Mouse (Mus musculus): ENCODE measurements around the gene Olfr1387. TPM values are rescaled to one million over a fixed set of nuclear protein-coding genes. Genes with fewer than 3 reads are reported as not detected.
"Not testable (repeated sequence)": the region's sequence is repeated elsewhere in the genome, so short reads cannot be mapped to it uniquely, and the experiment has no call there.

Olfr1387 gene
- under 1 TPM; 0.06 to 0.10 TPM for total RNA-seq (2021)

- intact Hi-C loops (cut with DNase I): no loop called here
- DNase-seq (ENCODE audit: low spot score): no peak
These were observed at the start of gene Olfr1387 for GRCm38 (mm10) chr11:49455043-49455442. Gene Olfr1387, plus strand, starts transcription at chr11:49455343.

- no peak for DNase-seq (ENCODE audit: low spot score)
- intact Hi-C loops (cut with DNase I): no loop called here
These were observed 48.4 kb upstream of the Olfr1387 start for GRCm38 (mm10) chr11:49406784-49407183.

DNA sequence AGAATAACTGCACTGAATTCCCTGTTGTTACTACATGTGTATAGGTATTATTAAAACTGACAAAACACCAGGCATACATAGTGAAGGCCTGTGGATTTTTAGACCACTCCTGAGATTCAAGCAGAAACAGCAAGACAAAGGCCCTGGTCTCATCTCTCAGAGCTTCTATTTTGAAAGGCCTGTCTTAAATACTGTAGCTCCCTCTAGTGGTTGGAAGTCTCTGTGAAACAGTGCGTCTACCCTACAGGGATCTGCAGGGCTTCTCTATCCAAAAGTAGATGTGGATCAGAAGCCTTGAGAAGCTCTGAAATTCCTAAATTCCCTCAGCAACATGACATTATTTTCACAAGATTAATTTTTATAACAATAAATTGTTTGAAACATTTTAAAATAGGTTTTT, 44.6 kb upstream of the Olfr1387 start:
- DNase-seq (ENCODE audit: low spot score): no peak
- intact Hi-C loops (cut with DNase I): loop anchor here (5.0 kb wide), 1 partner anchor 223 kb away; the partner anchor contains the start of gene Btnl9

- intact Hi-C loops (cut with DNase I): no loop called here
- no peak for DNase-seq (ENCODE audit: low spot score)
These were observed 32.4 kb upstream of the Olfr1387 start, which contains the start of gene Olfr1389 for GRCm38 (mm10) chr11:49422767-49423166. Gene Olfr1389, plus strand, starts transcription at chr11:49423067.

GRCm38 (mm10) chr11:49425257-49425927, 29.8 kb upstream of the Olfr1387 start:
- intact Hi-C loops (cut with DNase I): no loop called here
- DNase-seq (ENCODE audit: low spot score): no peak

DNA sequence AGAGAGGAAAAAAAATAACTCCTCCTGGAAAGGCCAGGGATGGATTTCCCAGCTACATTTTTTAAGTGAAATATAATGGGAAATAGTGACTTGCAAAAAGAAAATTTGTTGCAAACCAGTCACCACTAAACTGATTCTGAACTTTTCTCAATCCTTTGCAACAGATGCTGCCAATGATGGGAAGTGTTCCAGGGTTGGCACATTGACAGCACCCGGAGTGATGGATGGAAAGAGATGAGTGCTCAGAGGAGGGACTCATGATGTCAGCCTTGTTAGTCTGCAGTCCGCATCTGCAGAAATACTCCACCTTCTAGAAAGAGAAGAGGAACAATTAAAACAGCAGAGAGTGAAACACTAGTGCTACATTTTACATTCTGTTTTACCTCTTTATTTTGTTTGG, 25.5 kb upstream of the Olfr1387 start:
- intact Hi-C loops (cut with DNase I): no loop called here
- DNase-seq (ENCODE audit: low spot score): no peak

DNA sequence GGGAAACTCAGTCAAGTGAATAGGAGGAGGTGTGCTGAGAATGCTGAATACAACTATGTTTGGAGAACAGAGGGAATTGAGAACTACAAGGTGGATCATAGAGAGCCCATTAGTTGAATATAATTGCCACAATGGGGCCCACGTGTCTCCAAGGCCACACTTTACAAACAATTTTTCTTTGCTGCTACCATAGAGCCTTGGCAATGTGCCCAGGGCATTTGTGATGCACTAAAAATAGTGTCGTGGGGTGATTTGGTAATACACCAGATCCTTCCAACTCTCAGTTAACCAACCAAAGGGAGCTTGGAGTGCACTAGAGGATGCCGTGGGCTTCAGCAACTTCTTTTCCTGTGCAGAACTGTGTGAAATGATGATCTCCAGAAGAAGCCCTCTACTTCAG, 18.7 kb upstream of the Olfr1387 start, which contains the start of gene Olfr1388:
TSS of gene Olfr1388 (plus strand) at position 214 of the 400 bp plus-strand sequence.
- intact Hi-C loops (cut with DNase I): no loop called here
- DNase-seq (ENCODE audit: low spot score): no peak

- DNase-seq (ENCODE audit: low spot score); intact Hi-C loops (cut with DNase I): not testable (repeated sequence)
These were observed 9.6 kb downstream of the Olfr1387 start, which contains the start of gene Olfr1386 for GRCm38 (mm10) chr11:49464746-49465145. Gene Olfr1386, plus strand, starts transcription at chr11:49465046.

DNA sequence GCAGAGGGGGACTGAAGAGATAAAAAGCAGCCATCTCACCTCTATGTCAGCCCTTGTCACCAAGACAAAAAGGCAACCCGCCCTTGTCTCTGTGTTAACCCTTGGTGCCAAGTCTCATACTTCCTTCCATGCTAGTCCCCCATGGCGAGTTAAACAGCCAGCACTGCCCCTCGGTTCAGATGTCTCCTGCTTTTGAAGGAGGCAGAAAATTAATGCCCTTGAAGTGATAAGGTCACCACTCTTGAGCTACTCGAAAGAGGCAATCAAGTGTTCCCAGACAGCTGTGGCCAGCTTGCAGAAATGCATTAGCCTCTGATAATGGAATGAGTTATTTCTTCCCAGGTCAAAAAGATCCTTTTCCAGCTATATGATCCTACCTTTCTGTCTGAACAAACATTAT, 30.8 kb downstream of the Olfr1387 start:
- intact Hi-C loops (cut with DNase I): no loop called here

DNA sequence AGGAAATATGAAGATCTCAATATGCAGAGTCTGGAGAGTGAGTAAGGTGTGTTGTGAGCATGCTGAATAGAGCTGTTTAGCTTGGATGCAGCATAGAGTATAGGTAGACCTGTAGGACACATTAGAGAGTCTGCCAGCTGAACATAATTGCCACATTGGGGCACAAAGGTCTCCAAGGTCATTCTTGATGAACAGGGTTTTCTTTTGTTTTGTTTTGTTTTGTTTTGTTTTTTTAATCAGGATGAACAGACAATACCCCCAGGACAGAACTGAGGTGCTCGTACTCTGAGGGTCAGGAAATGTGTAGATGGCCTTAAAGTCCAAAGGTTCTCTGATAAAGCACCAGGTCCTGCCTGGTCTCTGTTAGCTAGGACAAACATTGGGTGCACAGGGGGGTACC, 33.6 kb downstream of the Olfr1387 start, which contains the start of gene Olfr1385:
TSS of gene Olfr1385 (plus strand) at position 301 of the 400 bp plus-strand sequence.
- DNase-seq (ENCODE audit: low spot score); intact Hi-C loops (cut with DNase I): not testable (repeated sequence)

More for the DNA sequence above, 30.8 kb downstream of the Olfr1387 start:
- no peak for DNase-seq (ENCODE audit: low spot score)

Other genes with a start within 250 kb of the Olfr1387 start
- gene Mgat1, start 211.2 kb upstream of the Olfr1387 start, total RNA-seq (2021): 10 to 100 TPM; 49.1 to 64.1 TPM
- under 1 TPM; 0.10 to 0.11 TPM for gene Olfr1393, start 177.0 kb upstream of the Olfr1387 start, total RNA-seq (2021)
- not detected for gene Olfr1392, start 170.1 kb upstream of the Olfr1387 start, total RNA-seq (2021)
- not detected for gene Olfr10, start 150.6 kb upstream of the Olfr1387 start, total RNA-seq (2021)
- gene Olfr1391, start 132.6 kb upstream of the Olfr1387 start, total RNA-seq (2021): not detected
- gene Olfr1390, start 120.2 kb upstream of the Olfr1387 start, total RNA-seq (2021): not detected
- not detected for gene Olfr1389, start 32.3 kb upstream of the Olfr1387 start, total RNA-seq (2021)
- gene Olfr1388, start 18.7 kb upstream of the Olfr1387 start, total RNA-seq (2021): under 1 TPM; 0.13 to 0.14 TPM
- not detected for gene Olfr1386, start 9.7 kb downstream of the Olfr1387 start, total RNA-seq (2021)
- not detected for gene Olfr1385, start 33.7 kb downstream of the Olfr1387 start, total RNA-seq (2021)
- gene Olfr1384, start 51.4 kb downstream of the Olfr1387 start, total RNA-seq (2021): not detected
- gene Olfr1383, start 64.3 kb downstream of the Olfr1387 start, total RNA-seq (2021): under 1 TPM; 0.52 to 0.59 TPM
- gene Olfr1382, start 72.9 kb downstream of the Olfr1387 start, total RNA-seq (2021): not detected
- not detected for gene Olfr1381, start 88.1 kb downstream of the Olfr1387 start, total RNA-seq (2021)
- not detected for gene Olfr1380, start 101.5 kb downstream of the Olfr1387 start, total RNA-seq (2021)
- gene Flt4, start 153.9 kb downstream of the Olfr1387 start, total RNA-seq (2021): 10 to 100 TPM; 11.2 to 11.7 TPM
- gene Scgb3a1, start 208.3 kb downstream of the Olfr1387 start, total RNA-seq (2021): 1 to 10 TPM; 1.2 to 1.4 TPM

Data from heart, postnatal 25 days (tissue).